Mouse (Mus musculus) spleen, adult 2 months (tissue): ENCODE results near the gene Kcnk3. TPM values are rescaled to one million over a fixed set of nuclear protein-coding genes. Genes with fewer than 3 reads are reported as not detected.
A peak's percentile ranks its signal among the peaks of the same experiment; 100 is the strongest.

Experiments used
- DNase-seq, 2 experiments: peaks; one replicate each; pipeline versions ENCODE4 v3.0.0 to v3.0.0-alpha.2; 2012 to 2021; ENCODE audit warnings: low spot score in 2 of 2, low read depth in 1 of 2
- H3K27ac ChIP-seq: fragments of 200-500 bp; 2 replicates; pipeline ENCODE4 v1.5.1; 2012; ENCODE audit warnings: low read length, inconsistent platforms; ENCODE audit not compliant: insufficient read depth
- H3K27me3 ChIP-seq: fragments of 200-500 bp; 2 replicates; pipeline ENCODE4 v1.6.1; 2012; ENCODE audit warnings: mild to moderate bottlenecking, moderate library complexity, low read length, inconsistent platforms; ENCODE audit not compliant: control insufficient read depth, insufficient read depth
- H3K36me3 ChIP-seq: fragments of 200-500 bp; 2 replicates; pipeline ENCODE4 v1.6.1; 2012; ENCODE audit warnings: mild to moderate bottlenecking, low read length, inconsistent platforms; ENCODE audit not compliant: control insufficient read depth, insufficient read depth
- H3K4me1 ChIP-seq: fragments of 200-500 bp; 2 replicates; pipeline ENCODE4 v1.6.1; 2011; ENCODE audit warnings: inconsistent platforms; ENCODE audit not compliant: control insufficient read depth, insufficient read depth, insufficient read length
- H3K4me3 ChIP-seq: fragments of 200-500 bp; 2 replicates; pipeline ENCODE4 v1.5.1; 2011; ENCODE audit warnings: mild to moderate bottlenecking, inconsistent platforms; ENCODE audit not compliant: insufficient read depth, insufficient read length; ENCODE audit errors: extremely low read depth
- CTCF ChIP-seq: fragments of 200-500 bp; IDR thresholded peaks from 2 replicates; pipeline ENCODE4 v1.5.1; 2011; ENCODE audit warnings: mild to moderate bottlenecking, inconsistent platforms; ENCODE audit not compliant: insufficient read depth, insufficient read length, insufficient replicate concordance; ENCODE audit errors: extremely low read depth
- POLR2A ChIP-seq: fragments of 200-500 bp; IDR thresholded peaks from 2 replicates; pipeline ENCODE4 v1.6.1; 2011; ENCODE audit warnings: low read depth, low read length, inconsistent platforms
- WGBS: fragments of 180-500 bp; shearing (Covaris S2); methylation state at CpG from one replicate; pipeline ENCODE4 v1.1.7; 2018; 5-methylcytosine and 5-hydroxymethylcytosine counted together
- polyA plus RNA-seq: library from polyadenylated mRNA; depleted of rRNA; stranded (reverse); fragments of >200 nt; gene quantifications from 2 replicates; pipeline ENCODE4 v1.2.3, GENCODE M21; 2012

Gene Kcnk3
- polyA plus RNA-seq, 1 experiment = 7.9 TPM

GRCm38 (mm10) chr5:30659042-30659441 lies 71.1 kb downstream of the Kcnk3 start:
- WGBS = 88% methylated on average over 4 of the region's 4 CpGs

GRCm38 (mm10) chr5:30660278-30660677 lies 72.3 kb downstream of the Kcnk3 start:
- WGBS = 82% methylated on average over 1 of the region's 1 CpGs
- H3K4me1 ChIP-seq = no peaks in the 10 kb centered on the region

More at GRCm38 (mm10) chr5:30659042-30659441, 71.1 kb downstream of the Kcnk3 start:
- Histone ChIP-seq H3K27me3 (no peaks in the 10 kb centered on the region), H3K4me3 (no peak overlapping the region), H3K36me3 (peaks cover 28% of the 10 kb centered on the region), H3K4me1 (no peaks in the 10 kb centered on the region), H3K27ac (no peak overlapping the region)
- no peak for TF ChIP-seq POLR2A
- no peak for TF ChIP-seq CTCF
- no peak for DNase-seq

GRCm38 (mm10) chr5:30660813-30661212 lies 72.8 kb downstream of the Kcnk3 start:
- no peak overlapping the region for H3K27ac ChIP-seq
- 94% methylated on average over 5 of the region's 5 CpGs for WGBS
- H3K27me3 ChIP-seq = no peaks in the 10 kb centered on the region
- no peak for DNase-seq
- TF ChIP-seq POLR2A (no peak), CTCF (no peak)
- H3K36me3 ChIP-seq = peaks cover 20% of the 10 kb centered on the region
- peaks cover under 1% of the 10 kb centered on the region; the same call in 1 of the 2 replicates for H3K4me1 ChIP-seq
- no peak overlapping the region for H3K4me3 ChIP-seq

More at GRCm38 (mm10) chr5:30660278-30660677, 72.3 kb downstream of the Kcnk3 start:
- no peaks in the 10 kb centered on the region for H3K27me3 ChIP-seq
- no peak overlapping the region for H3K27ac ChIP-seq
- peaks cover 24% of the 10 kb centered on the region for H3K36me3 ChIP-seq
- DNase-seq = no peak
- TF ChIP-seq POLR2A = no peak
- H3K4me3 ChIP-seq = no peak overlapping the region

- DNase-seq = no peak
- Histone ChIP-seq H3K4me3 (no peak overlapping the region), H3K36me3 (peaks cover 3% of the 10 kb centered on the region; the same call in 1 of the 2 replicates), H3K27ac (no peak overlapping the region), H3K27me3 (no peaks in the 10 kb centered on the region), H3K4me1 (peaks cover 6% of the 10 kb centered on the region; the same call in 1 of the 2 replicates)
- TF ChIP-seq POLR2A (no peak), CTCF (no peak)
- WGBS = 92% methylated on average over 9 of the region's 9 CpGs
These were observed 77.4 kb downstream of the Kcnk3 start for GRCm38 (mm10) chr5:30665360-30665759.

GRCm38 (mm10) chr5:30665968-30666367 lies 78.0 kb downstream of the Kcnk3 start:
- H3K4me3 ChIP-seq = peak overlapping the region; percentile 84
- H3K36me3 ChIP-seq = peaks cover 3% of the 10 kb centered on the region; the same call in 1 of the 2 replicates
- H3K27me3 ChIP-seq = no peaks in the 10 kb centered on the region
- no peak for DNase-seq
- H3K4me1 ChIP-seq = peaks cover 6% of the 10 kb centered on the region; the same call in 1 of the 2 replicates
- TF ChIP-seq POLR2A (no peak), CTCF (no peak)
- 14% methylated on average over 6 of the region's 6 CpGs for WGBS
- H3K27ac ChIP-seq = peak overlapping the region; percentile 96

- DNase-seq = peak; percentile 87 to 97
- peak within 1 kb of the TSS; percentile 84 for H3K4me3 ChIP-seq
- peaks cover 6% of the 10 kb centered on the region; the same call in 1 of the 2 replicates for H3K4me1 ChIP-seq
- under 1% methylated on average over 40 of the region's 40 CpGs for whole genome bisulfite sequencing
- peak; percentile 22 for TF ChIP-seq POLR2A
- no peak for TF ChIP-seq CTCF
- H3K36me3 ChIP-seq = peaks cover 6% of the 10 kb centered on the region; the same call in 1 of the 2 replicates
- H3K27me3 ChIP-seq = no peaks in the 10 kb centered on the region
- H3K27ac ChIP-seq = peak within 1 kb of the TSS; percentile 96
These were observed 78.6 kb downstream of the Kcnk3 start, which contains the start of gene Cenpa for GRCm38 (mm10) chr5:30666391-30667195. Gene Cenpa (plus strand): TSS chr5:30666777.

- H3K27ac ChIP-seq = peak overlapping the region; percentile 75
- no peak for TF ChIP-seq POLR2A
- TF ChIP-seq CTCF = no peak
These were observed 79.2 kb downstream of the Kcnk3 start for GRCm38 (mm10) chr5:30667215-30667614.

More at GRCm38 (mm10) chr5:30667215-30667614, 79.2 kb downstream of the Kcnk3 start:
- Histone ChIP-seq H3K36me3 (peaks cover 7% of the 10 kb centered on the region; the same call in 1 of the 2 replicates), H3K4me1 (peaks cover 6% of the 10 kb centered on the region; the same call in 1 of the 2 replicates), H3K27me3 (no peaks in the 10 kb centered on the region), H3K4me3 (peak overlapping the region; percentile 84)
- no peak for DNase-seq
- under 1% methylated on average over 13 of the region's 13 CpGs for WGBS
